ENCODE assay signal across 11 mouse cellular contexts in genomic region chr6:114715289-114716030, GRCm38 (mm10).
A peak's percentile ranks its signal among the peaks of the same experiment; 100 is the strongest.
DNase-seq lines count a peak whose midpoint lies in the region; ATAC-seq lines count a peak whose summit lies in the region.
"Had no signal": no experiment of that assay in that cellular context is flagged by ENCODE, and none has a peak within 500 bp of the region (broad histone marks: within the 10 kb centered on the region; RNA-seq: fewer than 3 reads in every experiment).

No protein-coding gene starts in this region.

- 48% methylated on average over 7 of the region's 7 CpGs for WGBS in heart, embryonic 13.5 days
- 61% methylated on average over 7 of the region's 7 CpGs for WGBS in hindbrain, embryonic 14.5 days
- WGBS in midbrain, embryonic 16.5 days: 51% methylated on average over 7 of the region's 7 CpGs

- no peaks in the 10 kb centered on the region; the same call in 1 of the 2 replicates for H3K27me3 ChIP-seq in heart, embryonic 13.5 days (replicated peaks)
- H3K27me3 ChIP-seq in hindbrain, embryonic 14.5 days (ENCODE audit: control insufficient read depth, insufficient read depth, low read length): no peaks in the 10 kb centered on the region
- H3K27me3 ChIP-seq in midbrain, embryonic 16.5 days (ENCODE audit: control insufficient read depth, insufficient read depth, low read depth, low read length): no peaks in the 10 kb centered on the region

- 0 out of 2 replicates have a peak overlapping the region, but pooled peaks have one; percentile 50 for H3K9ac ChIP-seq in heart, embryonic 13.5 days
- no peak overlapping the region for H3K9ac ChIP-seq in hindbrain, embryonic 14.5 days
- H3K9ac ChIP-seq in midbrain, embryonic 16.5 days (ENCODE audit: low read depth, low read length): no peak overlapping the region

- intact Hi-C loops in heart, postnatal 25 days (cut with DNase I): no loop called here

- H3K4me1 ChIP-seq in heart, embryonic 13.5 days: peaks cover 69% of the 10 kb centered on the region
- H3K4me1 ChIP-seq in hindbrain, embryonic 14.5 days (replicated peaks; ENCODE audit: control insufficient read depth, insufficient read depth, low read length): peaks cover 16% of the 10 kb centered on the region
- peaks cover 14% of the 10 kb centered on the region for H3K4me1 ChIP-seq in midbrain, embryonic 16.5 days (ENCODE audit: control insufficient read depth, insufficient read depth, low read length)

- no peak overlapping the region for H3K4me2 ChIP-seq in heart, embryonic 13.5 days
- no peak overlapping the region for H3K4me2 ChIP-seq in hindbrain, embryonic 14.5 days (replicated peaks)
- no peak overlapping the region for H3K4me2 ChIP-seq in midbrain, embryonic 16.5 days (ENCODE audit: low read length)

- H3K36me3 ChIP-seq in heart, embryonic 13.5 days: 0 out of 2 replicates have a peak, but pooled peaks cover 3% of the 10 kb centered on the region
- H3K36me3 ChIP-seq in hindbrain, embryonic 14.5 days (replicated peaks; ENCODE audit: control insufficient read depth, insufficient read depth): no peaks in the 10 kb centered on the region
- no peaks in the 10 kb centered on the region for H3K36me3 ChIP-seq in midbrain, embryonic 16.5 days (ENCODE audit: control insufficient read depth, insufficient read depth, low read length)

- peak overlapping the region; percentile 53 for H3K27ac ChIP-seq in heart, embryonic 13.5 days (replicated peaks)
- H3K27ac ChIP-seq in hindbrain, embryonic 14.5 days: 0 out of 2 replicates have a peak overlapping the region, but pooled peaks have one; percentile 50
- H3K27ac ChIP-seq in midbrain, embryonic 16.5 days (ENCODE audit: low read length): peak overlapping the region; percentile 23; the same call in 1 of the 2 replicates
- H3K27ac ChIP-seq: macrophage had no signal

- no peak for ATAC-seq in heart, embryonic 13.5 days (ENCODE audit: extremely low read depth, insufficient number of reproducible peaks, low FRiP score, low TSS enrichment)
- peak; percentile 31; the same call in 1 of the 2 replicates for ATAC-seq in hindbrain, embryonic 14.5 days (ENCODE audit: low FRiP score)
- 0 out of 2 replicates have a peak, but pooled peaks have one; percentile 29 for ATAC-seq in midbrain, embryonic 16.5 days

- H3K9me3 ChIP-seq in heart, embryonic 13.5 days: no peaks in the 10 kb centered on the region
- H3K9me3 ChIP-seq in hindbrain, embryonic 14.5 days (ENCODE audit: control insufficient read depth, low read length): no peaks in the 10 kb centered on the region
- H3K9me3 ChIP-seq in midbrain, embryonic 16.5 days (replicated peaks; ENCODE audit: control insufficient read depth, low read length, poor library complexity, severe bottlenecking): no peaks in the 10 kb centered on the region

- DNase-seq in heart, postnatal 25 days (ENCODE audit: low spot score): no peak
- peak; percentile 37 for DNase-seq in embryo, embryonic 9.5 days (ENCODE audit: extremely low spot score)
- no peak for DNase-seq in hindbrain, embryonic 14.5 days (ENCODE audit: low spot score)
- DNase-seq in cerebellum, postnatal 36 days: no peak
- no peak for DNase-seq in yolk sac, embryonic 10.5 days (ENCODE audit: low spot score)
- DNase-seq in adipocyte (ENCODE audit: low spot score): no peak
- DNase-seq: adrenal gland, adult 8-10 months; kidney, adult 9 months had no signal

- H3K4me3 ChIP-seq in heart, embryonic 13.5 days: no peak overlapping the region
- no peak overlapping the region for H3K4me3 ChIP-seq in hindbrain, embryonic 14.5 days (replicated peaks; ENCODE audit: low read length)
- H3K4me3 ChIP-seq in midbrain, embryonic 16.5 days (ENCODE audit: low read depth, low read length): no peak overlapping the region
